Mouse (Mus musculus): ENCODE data around the gene Psmb3. TPM values are rescaled to one million over a fixed set of nuclear protein-coding genes. Genes with fewer than 3 reads are reported as not detected.

Psmb3 gene
- total RNA-seq, 4 experiments from 2014 or later, result 117 to 140 (median 132) TPM

- DNase-seq (ENCODE audit: low spot score in 2 of 2), result peak; percentile 94 to 98
Observed at GRCm38 (mm10) chr11:97744718-97745330, 41.6 kb downstream of the Psmb3 start.

GRCm38 (mm10) chr11:97745331-97745721, 42.1 kb downstream of the Psmb3 start:
- DNase-seq (ENCODE audit: low spot score in 2 of 2), result no peak

- no peak for DNase-seq (ENCODE audit: low spot score in 2 of 2)
Observed at GRCm38 (mm10) chr11:97747773-97748172, 44.6 kb downstream of the Psmb3 start.

DNA sequence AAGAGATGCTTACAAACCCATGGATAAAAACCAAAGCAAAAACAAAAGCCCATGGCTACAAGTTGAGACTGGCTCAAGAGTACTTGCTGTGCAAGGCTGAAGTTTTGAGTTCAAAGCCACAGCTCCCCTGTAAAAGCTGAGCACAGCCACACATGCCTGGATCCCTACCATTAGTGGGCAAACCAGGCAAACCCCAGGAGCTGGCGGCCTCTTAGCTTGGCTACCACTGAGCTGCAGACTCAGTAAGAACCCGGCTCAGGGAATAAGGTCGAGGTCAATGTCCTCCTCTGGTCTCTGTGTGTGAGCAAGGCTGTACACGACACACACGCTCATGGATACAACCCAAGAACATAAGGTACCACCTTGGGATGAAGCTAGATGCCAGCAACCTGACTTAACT, 45.3 kb downstream of the Psmb3 start:
- DNase-seq (ENCODE audit: low spot score in 2 of 2), result no peak

- peak; percentile 31 to 74 for DNase-seq (ENCODE audit: low spot score in 2 of 2)
Observed at GRCm38 (mm10) chr11:97753277-97753676, 50.1 kb downstream of the Psmb3 start.

DNA sequence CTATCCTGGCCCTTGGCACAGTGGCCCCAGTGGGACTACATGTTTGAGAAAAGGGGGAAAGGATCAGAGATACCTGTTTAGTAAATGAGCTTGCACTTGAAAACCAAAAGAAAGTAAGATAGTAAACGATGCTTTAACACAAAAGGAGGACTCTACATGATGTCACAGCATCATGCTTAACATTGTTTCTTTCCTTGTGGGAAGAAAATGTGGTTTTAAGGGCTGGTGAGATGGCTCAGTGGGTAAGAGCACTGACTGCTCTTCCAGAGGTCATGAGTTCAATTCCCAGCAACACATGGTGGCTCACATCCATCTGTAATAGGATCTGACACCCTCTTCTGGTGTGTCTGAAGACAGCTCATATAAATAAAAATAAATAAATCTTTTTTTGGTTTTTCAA, 54.9 kb downstream of the Psmb3 start:
- no peak for DNase-seq (ENCODE audit: low spot score in 2 of 2)

DNA sequence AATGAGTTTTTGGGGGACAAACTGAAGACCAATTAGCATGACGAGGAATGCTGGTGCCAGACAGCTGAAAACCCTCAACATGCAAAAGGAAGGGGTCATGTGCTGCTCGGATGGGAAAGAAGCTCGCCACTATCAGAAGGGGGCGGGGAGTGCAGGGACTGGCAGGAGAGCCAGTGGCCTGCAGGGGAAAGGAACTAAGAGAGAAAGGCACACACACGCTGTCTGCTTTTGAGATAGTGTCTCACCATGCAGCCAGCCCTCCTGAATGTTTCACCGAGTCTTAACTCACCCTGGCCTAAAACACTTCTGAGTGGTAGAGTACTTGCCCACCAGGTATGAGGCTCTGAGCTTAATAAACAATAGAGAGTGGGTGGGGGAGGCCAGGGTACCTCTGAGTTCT, 55.7 kb downstream of the Psmb3 start:
- no peak for DNase-seq (ENCODE audit: low spot score in 2 of 2)

DNA sequence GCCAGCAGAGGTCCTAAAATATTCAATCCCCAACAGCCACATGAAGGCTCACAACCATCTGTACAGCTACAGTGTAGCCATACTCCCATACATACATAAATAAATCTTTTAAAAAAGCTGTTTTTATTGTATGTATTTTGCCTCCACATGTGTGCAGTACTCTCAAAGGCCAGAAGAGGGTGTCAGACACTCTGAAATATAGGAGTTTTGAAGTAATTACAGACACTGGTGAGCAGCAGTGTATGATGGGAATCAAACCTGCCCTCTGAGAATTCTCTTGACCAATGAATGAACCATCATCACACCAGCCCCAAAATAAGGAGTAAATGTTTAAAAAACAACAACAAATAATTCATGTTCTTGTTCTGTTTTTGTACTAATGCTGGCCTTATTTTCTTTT, 58.4 kb downstream of the Psmb3 start:
- no peak for DNase-seq (ENCODE audit: low spot score in 2 of 2)

Small RNA genes lying within 50 kb of the gene (microRNA-seq; reads per million reads assigned to microRNA genes)
- gene Gm24158 (0.66 to 1.1 reads per million in 2 experiments), gene Mir6927 (0.44 to 0.84 reads per million in 2 experiments), gene Mir8102 (0.66 to 0.84 reads per million in 2 experiments)

Other genes with a start within 250 kb of the Psmb3 start
- not detected for gene 4933428G20Rik, start 203.1 kb upstream of the Psmb3 start, total RNA-seq (2022)
- gene Srcin1, start 127.2 kb upstream of the Psmb3 start, total RNA-seq (2022), result 100 to 1,000 TPM; 255 to 270 (median 262) TPM
- 10 to 100 TPM; 65.6 to 80.8 (median 72.9) TPM for gene Epop, start 73.7 kb upstream of the Psmb3 start, total RNA-seq (2022)
- gene Mllt6, start 40.0 kb upstream of the Psmb3 start, total RNA-seq (2022), result 100 to 1,000 TPM; 141 to 184 (median 161) TPM
- 10 to 100 TPM; 44.0 to 61.2 (median 54.6) TPM for gene Cisd3, start 17.6 kb upstream of the Psmb3 start, total RNA-seq (2022)
- 10 to 100 TPM; 35.3 to 39.6 (median 37.6) TPM for gene Pcgf2, start 2.9 kb upstream of the Psmb3 start, total RNA-seq (2022)
- gene Pip4k2b, start 41.3 kb downstream of the Psmb3 start, total RNA-seq (2022), result 100 to 1,000 TPM; 109 to 123 (median 110) TPM
- 10 to 100 TPM; 17.0 to 20.6 (median 19.1) TPM for gene Cwc25, start 63.2 kb downstream of the Psmb3 start, total RNA-seq (2022)
- 1 to 10 TPM in 1 of 4 experiments, under 1 TPM in 2, not detected in 1; 0.65 to 1.2 (median 0.84) TPM for gene 1700001P01Rik, start 72.5 kb downstream of the Psmb3 start, total RNA-seq (2022)
- 100 to 1,000 TPM; 331 to 461 (median 392) TPM for gene Rpl23, start 79.0 kb downstream of the Psmb3 start, total RNA-seq (2022)
- gene Lasp1, start 95.6 kb downstream of the Psmb3 start, total RNA-seq (2022), result 100 to 1,000 TPM; 138 to 169 (median 155) TPM
- gene B230217C12Rik, start 137.4 kb downstream of the Psmb3 start, total RNA-seq (2022), result 10 to 100 TPM; 73.0 to 83.2 (median 79.8) TPM
- 1 to 10 TPM; 2.1 to 3.2 (median 2.9) TPM for gene Fbxo47, start 180.8 kb downstream of the Psmb3 start, total RNA-seq (2022)

All from left cerebral cortex, adult 8-10 months (tissue).